Mouse (Mus musculus) adrenal gland, adult (tissue): ENCODE data around the gene Ttc9c.
A peak's percentile ranks its signal among the peaks of the same experiment; 100 is the strongest.

Experiments used
- DNase-seq, 2 experiments: peaks; one replicate each; pipeline ENCODE4 v3.0.0; 2022 to 2023; ENCODE audit warnings: low spot score in 1 of 2; ENCODE audit not compliant: inconsistent age in 2 of 2

Ttc9c gene

GRCm38 (mm10) chr19:8818801-8819595 is at the start of gene Ttc9c:
Gene Ttc9c (minus strand): TSS chr19:8819333.
- peak; percentile 98 to 99 for DNase-seq

GRCm38 (mm10) chr19:8864265-8864664 is 45.1 kb upstream of the Ttc9c start:
- no peak for DNase-seq

DNA sequence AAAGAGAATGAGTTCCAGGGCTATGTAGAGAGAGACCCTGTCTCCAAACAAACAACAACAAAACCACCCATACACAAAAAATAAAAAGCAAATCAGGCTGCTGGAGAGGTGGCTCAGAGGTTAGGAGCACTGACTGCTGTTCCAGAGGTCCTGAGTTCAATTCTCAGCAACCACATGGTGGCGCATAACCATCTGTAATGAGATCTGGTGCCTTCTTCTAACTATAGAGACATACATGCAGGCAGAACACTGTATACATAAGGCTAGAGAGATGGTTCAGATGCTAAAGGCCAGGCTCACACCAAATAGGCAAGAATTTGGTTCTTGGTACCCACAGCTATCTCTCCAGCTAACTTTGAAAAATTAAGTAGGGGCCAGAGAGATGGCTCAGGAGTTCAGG is 39.9 kb upstream of the Ttc9c start:
- peak in 1 of 2 experiments; percentile 70 for DNase-seq

- peak; percentile 61 to 86 for DNase-seq
Measured at GRCm38 (mm10) chr19:8857689-8858088, 38.6 kb upstream of the Ttc9c start.

- DNase-seq = no peak
Measured at GRCm38 (mm10) chr19:8853117-8853516, 34.0 kb upstream of the Ttc9c start.

DNA sequence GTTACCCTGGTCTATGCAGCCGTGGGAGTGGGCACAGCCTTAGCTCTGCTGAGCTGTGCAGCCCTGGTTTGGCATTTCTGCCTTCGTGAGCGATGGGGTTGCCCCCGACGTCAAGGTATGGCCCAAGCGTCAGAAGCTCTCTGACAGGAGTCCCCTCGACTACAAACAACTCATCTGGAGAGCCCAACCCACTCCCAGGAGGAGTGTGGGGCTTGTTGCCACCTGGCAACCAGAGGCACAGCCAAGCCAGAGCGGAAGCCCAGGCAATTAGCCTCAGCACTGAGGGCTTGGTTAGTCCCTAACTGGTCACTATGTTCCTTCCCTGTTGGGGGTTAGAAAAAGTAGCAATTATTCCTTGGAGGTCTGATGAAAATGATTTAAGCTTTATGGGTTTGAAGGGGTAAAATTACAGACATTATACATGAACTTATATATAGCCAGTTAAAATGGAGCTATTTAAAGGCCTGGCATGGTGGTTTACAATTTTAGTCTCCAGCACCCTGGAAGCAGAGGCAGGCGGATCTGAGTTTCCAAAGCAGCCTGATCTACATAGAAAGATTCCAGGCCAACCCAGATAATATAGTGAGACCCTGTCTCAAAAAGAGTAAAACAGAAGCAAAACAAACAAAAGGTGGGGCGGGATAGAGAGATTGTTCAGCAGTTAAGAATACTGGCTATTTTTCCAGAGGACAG is 33.2 kb upstream of the Ttc9c start:
- DNase-seq = no peak

- no peak for DNase-seq
Measured at GRCm38 (mm10) chr19:8851639-8852038, 32.5 kb upstream of the Ttc9c start.

GRCm38 (mm10) chr19:8850402-8850901 is 31.3 kb upstream of the Ttc9c start, which contains the start of gene Lrrn4cl:
Gene Lrrn4cl (plus strand): TSS chr19:8850768.
- peak; percentile 56 to 68 for DNase-seq

- no peak for DNase-seq
Measured at GRCm38 (mm10) chr19:8848356-8848755, 29.2 kb upstream of the Ttc9c start.

DNA sequence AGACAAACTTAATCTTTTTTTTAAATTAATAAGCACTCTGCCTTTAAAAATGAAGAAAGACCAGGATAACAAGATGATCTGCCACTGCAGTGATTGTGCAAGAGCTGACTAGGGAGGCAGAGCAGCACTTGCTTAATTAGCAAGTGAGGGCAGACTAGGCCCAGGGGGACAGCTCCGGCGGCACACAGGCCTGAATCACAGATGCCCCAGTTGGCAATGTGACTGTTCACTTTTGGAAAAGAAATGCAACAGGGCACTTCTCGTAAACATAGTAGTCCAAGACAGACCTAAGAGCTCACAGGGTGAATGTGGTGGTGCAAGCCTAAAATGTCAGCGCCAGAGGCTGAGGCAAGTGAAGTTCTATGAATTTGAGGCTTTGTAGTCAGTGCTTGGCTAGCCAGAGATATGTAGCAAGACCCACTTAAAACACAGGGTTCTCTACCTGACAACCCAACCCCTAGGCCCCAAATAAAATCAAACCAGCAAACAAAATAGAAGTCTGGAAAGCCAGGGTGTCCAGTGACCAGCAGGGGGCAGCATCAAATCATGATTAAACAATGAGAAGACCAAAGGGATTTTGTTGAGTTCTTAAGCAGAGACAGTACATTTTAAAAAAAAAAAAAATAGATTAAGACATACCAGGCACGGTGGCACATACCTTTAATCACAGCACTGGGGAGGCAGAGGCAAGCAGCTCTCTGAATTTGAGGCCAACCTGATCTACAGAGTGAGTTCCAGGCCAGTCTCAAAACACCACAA is 25.4 kb upstream of the Ttc9c start:
- DNase-seq = peak; percentile 69 to 92

GRCm38 (mm10) chr19:8842961-8843360 is 23.8 kb upstream of the Ttc9c start:
- peak in 1 of 2 experiments; percentile 61 for DNase-seq

- peak in 1 of 2 experiments; percentile 28 for DNase-seq
Measured at GRCm38 (mm10) chr19:8841012-8841411, 21.9 kb upstream of the Ttc9c start.

DNA sequence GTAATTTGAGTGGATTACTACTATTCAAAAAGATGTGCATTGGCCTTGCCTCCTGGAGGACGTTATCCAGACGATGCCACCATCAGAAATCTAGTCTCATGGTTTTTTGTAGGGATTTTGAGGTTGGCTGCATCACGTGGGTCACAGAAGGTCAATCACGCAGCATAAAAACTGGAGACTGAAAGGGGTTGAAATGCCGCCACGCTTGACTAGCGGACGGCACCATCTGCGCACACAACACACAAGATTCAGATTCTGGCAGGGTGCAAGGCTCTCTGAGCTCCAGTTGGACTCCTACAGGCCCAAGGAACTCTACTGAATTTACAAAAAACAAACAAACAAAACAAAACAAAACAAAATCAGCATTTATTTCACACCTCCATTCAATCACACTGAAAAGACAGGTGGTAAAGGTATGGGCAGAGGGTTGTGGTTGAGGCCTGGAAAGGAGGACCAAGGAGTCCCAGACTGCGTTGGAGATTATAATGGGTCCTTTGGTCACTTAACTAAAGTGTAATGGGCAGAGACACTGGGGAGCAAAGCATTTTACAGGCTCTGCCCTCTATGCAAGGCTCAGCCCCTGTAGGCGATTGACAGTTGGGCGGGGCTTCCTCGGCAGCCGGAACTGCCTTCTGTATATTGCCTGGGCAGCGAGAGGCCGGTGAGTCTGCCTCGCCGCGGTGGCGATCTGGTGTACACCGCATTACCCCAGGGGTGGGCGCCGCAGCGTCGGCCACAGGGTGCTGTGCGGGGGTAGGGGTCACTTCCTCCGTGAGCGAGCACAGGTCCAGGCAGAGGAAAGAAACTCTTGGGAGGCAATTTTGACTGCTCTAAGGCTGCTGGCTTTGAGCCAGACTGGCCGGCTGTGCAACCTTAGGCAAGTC is 21.0 kb upstream of the Ttc9c start:
- peak; percentile 86 to 95 for DNase-seq

DNA sequence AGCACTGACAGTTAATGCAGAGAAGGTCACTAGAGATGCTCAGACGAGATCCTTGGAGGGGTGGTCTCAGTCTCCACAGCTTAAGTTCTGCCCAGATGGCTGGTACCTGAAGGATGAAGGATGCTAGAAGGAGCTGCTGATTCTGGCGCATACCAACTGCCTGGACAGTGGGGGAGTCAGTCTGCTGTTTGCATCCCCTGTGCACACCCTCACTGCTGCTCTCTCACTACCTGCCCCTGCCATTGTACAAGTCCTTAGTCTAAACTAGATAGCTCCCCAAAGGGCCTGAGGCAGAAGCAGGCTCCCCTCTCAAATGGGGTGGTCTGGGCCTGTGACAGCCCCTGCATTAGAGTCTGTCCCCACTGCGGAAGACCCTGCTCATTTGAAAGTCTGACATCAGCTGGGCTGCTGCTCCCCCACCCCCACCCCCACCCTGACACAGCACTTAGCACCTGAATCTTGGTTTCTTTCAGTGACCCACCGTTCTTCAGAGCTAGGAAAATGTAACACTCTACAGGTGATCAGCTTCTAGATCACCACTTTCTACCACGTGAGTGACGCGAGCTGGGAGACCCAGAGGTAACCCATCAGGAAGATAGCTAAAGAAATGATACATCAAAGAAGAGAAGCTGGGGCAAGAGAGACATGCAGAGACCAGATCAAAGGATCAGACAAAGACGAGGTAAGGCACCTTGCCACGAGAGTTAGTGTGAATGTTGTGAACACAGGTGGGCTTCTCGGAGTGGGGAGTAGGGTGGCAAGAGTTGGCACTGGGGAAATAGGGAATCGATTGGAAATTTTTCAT is 20.2 kb upstream of the Ttc9c start, which contains the start of gene Gng3:
TSS of gene Gng3 (minus strand) at position 92 of the 805 bp plus-strand sequence.
- peak; percentile 35 to 59 for DNase-seq

GRCm38 (mm10) chr19:8838041-8838730 is 19.1 kb upstream of the Ttc9c start:
- peak; percentile 57 to 79 for DNase-seq

DNA sequence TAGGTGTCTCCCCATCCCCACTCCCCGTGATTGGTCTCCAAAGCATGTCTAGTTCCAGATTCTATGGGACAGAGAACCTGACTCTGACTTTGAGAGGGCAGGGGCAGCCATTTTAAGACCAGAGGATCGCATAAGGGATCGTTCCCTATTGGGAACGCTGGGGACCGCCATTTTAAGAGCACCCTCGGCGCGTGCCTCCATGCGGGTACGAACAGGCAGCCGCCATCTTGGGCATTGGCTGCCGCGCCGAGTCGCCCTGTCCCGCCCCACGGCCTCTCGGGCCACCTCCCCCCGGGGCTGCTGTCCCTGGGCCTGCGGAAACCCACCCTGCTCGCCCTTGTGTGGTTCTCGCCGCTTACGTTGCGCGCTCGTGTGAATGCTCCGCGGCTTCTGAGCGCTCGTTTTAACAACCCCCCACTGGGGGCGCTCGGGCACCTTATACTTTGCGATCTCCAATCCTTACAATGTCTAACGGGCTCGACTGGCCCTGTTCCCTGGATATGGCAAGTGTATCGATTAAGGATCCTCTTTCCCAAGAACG is 18.2 kb upstream of the Ttc9c start, which contains the start of gene Bscl2:
TSS of gene Bscl2 (plus strand) at position 217 of the 541 bp plus-strand sequence.
- peak; percentile 88 to 97 for DNase-seq

DNA sequence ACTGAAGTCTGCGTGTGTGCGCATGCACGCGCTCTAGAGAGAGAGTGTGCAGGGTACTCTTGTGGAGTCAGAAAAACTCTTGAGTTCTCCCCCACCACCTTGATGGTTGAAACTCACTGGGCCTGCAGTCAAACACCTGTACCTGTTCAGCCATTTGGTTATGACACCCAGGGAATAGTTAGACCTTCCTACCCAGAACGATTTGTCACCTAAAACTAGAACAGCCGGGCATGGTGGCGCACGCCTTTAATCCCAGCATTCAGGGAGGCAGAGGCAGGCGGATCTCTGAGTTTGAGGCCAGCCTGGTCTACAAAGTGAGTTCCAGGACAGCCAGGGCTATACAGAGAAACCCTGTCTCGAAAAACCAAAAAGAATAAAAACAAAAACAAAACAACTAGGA is 17.2 kb upstream of the Ttc9c start:
- peak in 1 of 2 experiments; percentile 48 for DNase-seq

DNA sequence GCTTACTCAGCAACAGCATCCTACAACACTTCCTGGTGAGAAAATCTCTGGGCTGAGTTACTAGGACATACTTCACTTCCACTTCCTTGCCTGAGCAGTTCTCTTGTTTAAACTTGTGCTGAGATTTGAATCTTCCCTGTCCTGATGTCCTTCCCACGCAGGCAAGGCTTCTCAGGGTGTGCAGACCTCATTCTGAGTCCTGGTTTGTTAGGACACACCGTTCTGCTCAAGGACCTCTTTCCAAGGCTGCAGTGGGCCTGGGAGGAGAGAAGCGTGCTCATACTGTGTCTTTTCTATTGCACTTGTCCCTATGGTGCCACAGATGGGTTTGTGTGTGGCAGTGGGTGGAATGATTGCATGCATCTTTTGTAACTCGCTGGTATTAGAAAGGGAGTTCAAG is 13.8 kb upstream of the Ttc9c start:
- peak; percentile 52 to 79 for DNase-seq
